Mouse (Mus musculus) liver, embryonic 16.5 days (tissue): ENCODE results near the gene Rsph1. TPM values are rescaled to one million over a fixed set of nuclear protein-coding genes. Genes with fewer than 3 reads are reported as not detected.
"Not testable (repeated sequence)": the region's sequence is repeated elsewhere in the genome, so short reads cannot be mapped to it uniquely, and the experiment has no call there.

Experiments used
- ATAC-seq: fragments of 200-750 bp; cut with Nextera tagmentation; 2 replicates; pipeline ENCODE4 v1.8.0; 2017; ENCODE audit warnings: low read depth, mild to moderate bottlenecking, moderate number of reproducible peaks, moderate library complexity
- H3K27ac ChIP-seq: fragments of 300-500 bp; sonication (generic); 2 replicates; pipeline ENCODE4 v1.5.1; 2014; ENCODE audit warnings: mild to moderate bottlenecking, low read length
- H3K27me3 ChIP-seq: fragments of 300-500 bp; sonication (generic); 2 replicates; pipeline ENCODE4 v1.6.1; 2014; ENCODE audit warnings: low read depth, low read length, mixed read lengths; ENCODE audit not compliant: control insufficient read depth, insufficient read depth
- H3K36me3 ChIP-seq: fragments of 300-500 bp; sonication (generic); 2 replicates; pipeline ENCODE4 v1.6.1; 2014; ENCODE audit warnings: mild to moderate bottlenecking; ENCODE audit not compliant: control insufficient read depth, insufficient read depth
- H3K4me1 ChIP-seq: fragments of 300-500 bp; sonication (generic); 2 replicates; pipeline ENCODE4 v1.6.1; 2014; ENCODE audit warnings: low read depth, low read length, mixed read lengths; ENCODE audit not compliant: control insufficient read depth
- H3K4me2 ChIP-seq: fragments of 300-500 bp; sonication (generic); 2 replicates; pipeline ENCODE4 v1.6.1; 2014; ENCODE audit warnings: low read depth, low read length, mixed read lengths
- H3K4me3 ChIP-seq: fragments of 300-500 bp; sonication (generic); 2 replicates; pipeline ENCODE4 v1.5.1; 2014; ENCODE audit warnings: low read depth, mild to moderate bottlenecking, low read length
- H3K9ac ChIP-seq: fragments of 300-500 bp; sonication (generic); 2 replicates; pipeline ENCODE4 v1.6.1; 2014; ENCODE audit warnings: low read depth, low read length
- H3K9me3 ChIP-seq: fragments of 300-500 bp; sonication (generic); replicated peaks from 2 replicates; pipeline ENCODE4 v1.6.1; 2016; ENCODE audit warnings: low read length; ENCODE audit not compliant: control insufficient read depth
- WGBS: fragments of 180-500 bp; shearing (Covaris S2); extraction: QIAGEN DNeasy Blood & Tissue Kit; methylation state at CpG from one replicate; pipeline ENCODE4 v1.1.7; 2014; ENCODE audit not compliant: insufficient replicate concordance; 5-methylcytosine and 5-hydroxymethylcytosine counted together
- polyA plus RNA-seq: library from polyadenylated mRNA; unstranded; fragments of >200 nt; fragmentation: Nextera tagmentation; extraction: Ambion mirVana; gene quantifications from 2 replicates; pipeline ENCODE4 v1.2.1, GENCODE M21; 2015

Gene Rsph1
- polyA plus RNA-seq, 1 experiment from 2014 or later, result 0.19 TPM

GRCm38 (mm10) chr17:31272416-31273165, 4.6 kb downstream of the Rsph1 start:
- ATAC-seq, result no peak
- Histone ChIP-seq H3K4me3 (no peak overlapping the region), H3K4me1 (no peaks in the 10 kb centered on the region; the same call in 1 of the 2 replicates), H3K36me3 (no peaks in the 10 kb centered on the region), H3K4me2 (no peak overlapping the region), H3K27ac (no peak overlapping the region), H3K9me3 (no peaks in the 10 kb centered on the region), H3K9ac (no peak overlapping the region), H3K27me3 (no peaks in the 10 kb centered on the region)
- WGBS, result 63% methylated on average over 9 of the region's 9 CpGs

- WGBS, result 13% methylated on average over 7 of the region's 7 CpGs
- H3K9ac ChIP-seq, result no peak overlapping the region
- ATAC-seq, result no peak
Measured at GRCm38 (mm10) chr17:31271136-31271851, 5.9 kb downstream of the Rsph1 start.

DNA sequence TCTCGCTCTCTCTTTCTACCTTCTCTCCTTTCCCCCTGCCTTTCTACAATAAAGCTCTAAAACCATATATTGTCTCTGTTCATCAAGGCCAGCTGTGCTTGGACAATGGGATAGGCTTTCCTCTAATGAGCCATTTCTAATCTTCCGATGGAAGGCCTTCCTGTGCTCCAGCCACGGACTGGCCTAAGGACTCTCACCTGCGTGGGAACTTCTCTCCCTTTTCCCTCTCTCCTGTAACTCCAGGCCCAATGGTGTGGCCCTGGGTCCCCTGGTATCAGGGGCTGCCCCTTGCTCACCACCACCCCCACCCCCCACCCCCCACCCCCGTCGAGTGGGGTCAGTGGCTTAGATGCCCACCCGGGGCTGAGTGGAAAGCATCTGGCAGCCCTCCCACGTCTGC, 6.4 kb downstream of the Rsph1 start:
- WGBS, result 52% methylated on average over 8 of the region's 8 CpGs
- not testable (repeated sequence) for H3K27me3 ChIP-seq, H3K4me2 ChIP-seq, H3K9ac ChIP-seq, H3K4me3 ChIP-seq, H3K9me3 ChIP-seq, ATAC-seq, H3K36me3 ChIP-seq, H3K27ac ChIP-seq, H3K4me1 ChIP-seq

More at GRCm38 (mm10) chr17:31271136-31271851, 5.9 kb downstream of the Rsph1 start:
- Histone ChIP-seq H3K4me2 (no peak overlapping the region), H3K4me3 (no peak overlapping the region), H3K9me3 (no peaks in the 10 kb centered on the region), H3K4me1 (no peaks in the 10 kb centered on the region), H3K36me3 (no peaks in the 10 kb centered on the region), H3K27ac (no peak overlapping the region), H3K27me3 (no peaks in the 10 kb centered on the region)

DNA sequence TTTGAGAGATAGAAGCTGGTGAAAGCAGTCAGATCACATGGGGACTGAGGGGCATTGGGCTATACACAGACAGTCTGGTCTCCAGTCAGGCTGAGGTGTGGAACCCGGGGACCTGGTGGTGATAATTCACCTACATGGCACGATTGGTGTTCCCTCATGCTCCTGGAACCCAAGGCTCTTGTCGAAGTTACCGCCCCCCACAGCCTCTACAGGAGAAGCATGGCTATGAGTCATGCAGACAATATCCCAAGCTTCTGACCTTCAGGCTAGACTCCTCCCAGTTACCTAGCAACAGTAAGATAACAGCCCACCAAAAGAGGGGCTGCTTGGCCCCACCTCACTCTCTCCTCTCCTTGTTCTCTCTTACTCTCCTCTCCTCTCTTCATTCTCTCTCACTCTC, 6.9 kb downstream of the Rsph1 start:
- WGBS, result 53% methylated on average over 4 of the region's 4 CpGs
- no peak overlapping the region for H3K27ac ChIP-seq
- H3K27me3 ChIP-seq, result no peaks in the 10 kb centered on the region
- no peaks in the 10 kb centered on the region for H3K36me3 ChIP-seq
- H3K9ac ChIP-seq, result no peak overlapping the region
- no peaks in the 10 kb centered on the region for H3K4me1 ChIP-seq
- no peak overlapping the region for H3K4me2 ChIP-seq
- H3K4me3 ChIP-seq, result no peak overlapping the region
- H3K9me3 ChIP-seq, result no peaks in the 10 kb centered on the region
- no peak for ATAC-seq

DNA sequence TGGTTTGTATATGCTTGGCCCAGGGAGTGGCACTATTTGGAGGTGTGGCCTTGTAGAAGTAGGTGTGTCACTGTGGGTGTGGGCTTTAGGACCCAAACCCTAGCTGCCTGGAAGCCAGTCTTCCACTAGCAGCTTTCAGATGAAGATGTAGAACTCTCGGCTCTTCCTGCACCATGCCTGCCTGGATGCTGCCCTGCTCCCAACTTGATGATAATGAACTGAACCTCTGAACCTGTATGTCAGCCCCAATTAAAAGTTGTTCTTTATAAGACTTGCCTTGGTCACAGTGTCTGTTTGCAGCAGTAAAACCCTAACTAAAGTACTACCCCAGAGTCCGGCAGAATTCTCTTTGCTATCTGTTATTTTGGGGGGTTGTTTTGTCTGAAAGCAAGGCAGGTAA, 7.4 kb downstream of the Rsph1 start:
- Histone ChIP-seq H3K9ac (no peak overlapping the region), H3K4me2 (no peak overlapping the region), H3K27me3 (no peaks in the 10 kb centered on the region), H3K36me3 (no peaks in the 10 kb centered on the region), H3K27ac (no peak overlapping the region), H3K4me1 (no peaks in the 10 kb centered on the region), H3K9me3 (no peaks in the 10 kb centered on the region), H3K4me3 (no peak overlapping the region)
- 66% methylated on average over 2 of the region's 2 CpGs for WGBS
- ATAC-seq, result no peak

DNA sequence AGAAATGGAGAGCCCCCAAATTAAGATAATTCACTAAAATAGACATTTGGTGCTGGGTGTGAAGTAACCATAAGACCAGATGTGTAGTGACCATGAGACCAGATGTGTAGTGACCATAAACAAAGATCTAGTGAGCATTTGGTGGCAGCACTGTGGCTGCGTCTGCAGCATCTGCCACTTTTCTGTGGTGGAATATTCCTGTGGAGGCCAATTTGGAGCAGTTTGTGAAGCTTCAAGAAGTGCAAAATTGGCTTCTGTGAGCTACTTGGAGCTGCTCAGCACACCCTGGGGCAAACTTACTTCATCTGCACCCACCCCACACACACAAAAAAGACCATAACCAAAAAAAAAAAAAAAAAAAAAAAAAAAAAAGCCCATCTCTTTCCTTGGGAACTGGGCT, 9.2 kb downstream of the Rsph1 start:
- ATAC-seq, result no peak

GRCm38 (mm10) chr17:31267603-31268002, 9.6 kb downstream of the Rsph1 start:
- Histone ChIP-seq H3K9me3 (no peaks in the 10 kb centered on the region), H3K9ac (no peak overlapping the region), H3K4me1 (no peaks in the 10 kb centered on the region), H3K4me3 (no peak overlapping the region), H3K4me2 (no peak overlapping the region), H3K36me3 (no peaks in the 10 kb centered on the region), H3K27me3 (no peaks in the 10 kb centered on the region), H3K27ac (no peak overlapping the region)
- WGBS, result 64% methylated on average over 6 of the region's 6 CpGs
- ATAC-seq, result no peak

More for the DNA sequence above, 9.2 kb downstream of the Rsph1 start:
- H3K4me2 ChIP-seq, result no peak overlapping the region
- 78% methylated on average over 1 of the region's 1 CpGs for WGBS
- H3K27ac ChIP-seq, result no peak overlapping the region
- no peaks in the 10 kb centered on the region for H3K36me3 ChIP-seq
- H3K9me3 ChIP-seq, result no peaks in the 10 kb centered on the region
- no peak overlapping the region for H3K4me3 ChIP-seq
- no peaks in the 10 kb centered on the region for H3K4me1 ChIP-seq
- no peak overlapping the region for H3K9ac ChIP-seq
- H3K27me3 ChIP-seq, result no peaks in the 10 kb centered on the region

- no peak overlapping the region for H3K4me2 ChIP-seq
- H3K36me3 ChIP-seq, result no peaks in the 10 kb centered on the region
- no peaks in the 10 kb centered on the region for H3K27me3 ChIP-seq
- no peak overlapping the region for H3K9ac ChIP-seq
- no peak overlapping the region for H3K4me3 ChIP-seq
- no peak for ATAC-seq
- no peaks in the 10 kb centered on the region for H3K9me3 ChIP-seq
- no peak overlapping the region for H3K27ac ChIP-seq
- no peaks in the 10 kb centered on the region for H3K4me1 ChIP-seq
- 49% methylated on average over 4 of the region's 4 CpGs for WGBS
Measured at GRCm38 (mm10) chr17:31267138-31267537, 10.0 kb downstream of the Rsph1 start.

GRCm38 (mm10) chr17:31266321-31266950, 10.7 kb downstream of the Rsph1 start:
- Histone ChIP-seq H3K9ac (no peak overlapping the region), H3K4me3 (no peak overlapping the region), H3K27me3 (no peaks in the 10 kb centered on the region), H3K27ac (no peak overlapping the region; the same call in 1 of the 2 replicates), H3K4me1 (no peaks in the 10 kb centered on the region), H3K4me2 (no peak overlapping the region), H3K9me3 (no peaks in the 10 kb centered on the region), H3K36me3 (no peaks in the 10 kb centered on the region)
- no peak for ATAC-seq
- 52% methylated on average over 7 of the region's 7 CpGs for WGBS
